Mouse (Mus musculus) frontal cortex, postnatal 10 days (tissue): Measurements from ENCODE around the gene Ppdpf.
A peak's percentile ranks its signal among the peaks of the same experiment; 100 is the strongest.
"Not testable (repeated sequence)": the region's sequence is repeated elsewhere in the genome, so short reads cannot be mapped to it uniquely, and the experiment has no call there.

Experiments
- DNase-seq, 2 experiments: peaks; one replicate each; pipeline ENCODE4 v3.0.0; 2022; ENCODE audit warnings: low spot score in 2 of 2, mixed read lengths in 1 of 2

Gene Ppdpf

DNA sequence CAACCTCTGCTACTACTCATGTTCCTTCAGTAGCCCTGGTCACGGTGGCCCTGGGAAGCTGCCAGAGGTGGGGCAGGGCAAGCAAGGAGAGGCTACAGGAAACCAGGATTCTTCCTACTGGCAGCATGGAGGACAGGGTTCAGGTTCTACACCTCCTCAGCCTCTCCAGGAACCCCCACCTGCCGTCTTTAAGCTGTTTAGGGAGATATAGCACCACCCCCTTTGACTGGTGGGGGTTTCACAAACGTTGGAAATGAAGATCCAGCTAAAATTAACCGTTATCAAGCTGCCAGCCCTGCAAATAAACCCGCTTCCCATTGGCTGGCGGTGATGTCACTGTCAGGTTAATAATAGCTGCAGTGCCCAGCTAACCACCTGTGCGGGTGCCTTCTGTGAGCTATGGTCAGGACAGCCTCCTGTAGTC is 27.9 kb upstream of the Ppdpf start:
- DNase-seq, result peak; percentile 70 to 80

DNA sequence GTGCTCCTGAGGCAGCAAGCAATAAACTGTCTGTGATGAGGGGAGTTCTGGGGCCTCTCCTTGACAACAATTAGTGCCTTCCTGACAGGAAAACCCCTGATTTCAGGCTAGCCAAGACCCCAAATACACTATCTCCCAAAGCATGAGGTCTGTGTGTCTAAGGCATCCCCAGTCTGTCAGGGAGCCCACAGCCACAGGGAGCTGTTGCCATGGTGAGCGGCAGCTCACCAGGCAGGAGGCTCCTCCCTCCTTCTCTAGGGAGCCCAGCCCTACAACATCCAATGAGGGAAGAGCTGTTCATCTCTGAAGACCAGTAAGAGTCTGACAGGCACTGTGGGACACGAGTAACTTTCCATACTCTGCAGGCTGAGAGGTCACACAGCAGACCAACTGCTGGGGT is 27.3 kb upstream of the Ppdpf start:
- DNase-seq, result peak; percentile 70 to 80

DNA sequence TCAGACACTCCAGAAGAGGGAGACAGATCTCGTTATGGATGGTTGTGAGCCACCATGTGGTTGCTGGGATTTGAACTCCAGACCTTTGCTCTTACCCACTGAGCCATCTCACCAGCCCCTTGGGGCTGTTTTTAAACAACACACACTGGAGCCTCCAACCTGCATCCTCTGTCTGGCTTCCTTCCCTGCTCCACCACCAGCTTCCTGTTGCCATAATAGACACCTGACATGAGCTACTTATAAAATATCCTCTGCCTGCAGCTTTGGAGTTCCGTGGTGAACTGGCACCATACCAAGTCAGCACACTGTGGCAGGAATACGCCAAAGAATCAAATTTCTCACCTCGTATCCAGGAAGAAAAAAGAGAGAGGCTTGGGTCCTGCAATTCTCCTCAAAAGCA is 26.2 kb upstream of the Ppdpf start:
- no peak for DNase-seq

DNA sequence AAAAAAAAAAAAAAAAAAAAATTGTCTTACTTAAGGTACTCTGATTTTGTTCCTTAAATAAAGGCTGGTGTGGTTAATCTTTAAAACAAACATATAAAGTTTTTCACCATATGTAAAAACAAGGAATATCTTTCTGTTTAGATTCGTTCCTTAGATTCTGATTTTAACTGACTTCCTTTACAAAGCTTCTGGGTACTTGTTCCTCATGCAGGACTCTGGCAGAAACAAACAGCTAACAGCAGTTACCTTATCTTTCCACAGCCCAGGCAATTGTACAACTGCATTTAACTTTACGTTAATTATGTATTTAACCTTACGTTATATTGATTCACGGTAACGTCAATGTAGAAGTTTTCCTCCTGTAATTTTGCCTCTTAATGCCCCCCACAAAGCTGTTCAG is 20.6 kb upstream of the Ppdpf start:
- DNase-seq, result no peak

DNA sequence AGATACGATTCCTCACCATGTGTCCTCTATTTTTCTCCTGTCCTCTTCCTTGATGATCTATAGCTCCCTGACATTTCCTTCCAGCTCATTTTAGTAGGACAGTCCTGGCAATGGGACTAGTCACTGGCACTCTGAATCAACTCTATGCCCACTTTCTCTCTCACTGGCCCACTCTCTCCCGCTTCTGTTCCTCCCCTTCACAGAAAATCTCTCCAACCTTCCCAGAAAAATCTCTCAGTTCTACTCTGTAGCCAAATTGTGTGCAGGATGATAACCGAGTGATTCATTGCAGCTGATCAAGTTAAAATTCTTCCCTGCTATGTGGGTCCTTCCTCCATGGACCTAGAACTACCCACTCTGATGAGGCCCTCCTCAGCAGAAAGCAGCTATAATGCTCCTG is 12.4 kb upstream of the Ppdpf start:
- no peak for DNase-seq

DNA sequence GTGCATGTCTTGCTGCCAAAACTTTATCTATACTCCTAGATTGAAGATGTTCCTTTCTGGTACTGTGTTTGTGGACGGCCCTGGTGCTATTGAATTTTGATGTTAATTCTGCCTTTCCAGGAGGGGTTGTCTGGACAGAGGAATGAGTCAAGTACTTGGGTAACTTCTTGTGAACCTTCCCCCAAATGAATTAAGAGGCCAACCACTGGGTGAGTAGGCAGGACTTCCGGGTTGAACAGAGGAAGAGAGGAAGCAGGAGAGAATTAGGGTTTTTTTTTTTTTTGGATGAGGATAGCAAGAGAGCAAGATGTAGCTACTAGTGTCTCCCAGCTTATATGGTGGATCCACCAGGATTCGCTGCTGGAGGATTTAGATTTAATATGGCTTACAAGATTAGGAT is 9.0 kb upstream of the Ppdpf start:
- no peak for DNase-seq

DNA sequence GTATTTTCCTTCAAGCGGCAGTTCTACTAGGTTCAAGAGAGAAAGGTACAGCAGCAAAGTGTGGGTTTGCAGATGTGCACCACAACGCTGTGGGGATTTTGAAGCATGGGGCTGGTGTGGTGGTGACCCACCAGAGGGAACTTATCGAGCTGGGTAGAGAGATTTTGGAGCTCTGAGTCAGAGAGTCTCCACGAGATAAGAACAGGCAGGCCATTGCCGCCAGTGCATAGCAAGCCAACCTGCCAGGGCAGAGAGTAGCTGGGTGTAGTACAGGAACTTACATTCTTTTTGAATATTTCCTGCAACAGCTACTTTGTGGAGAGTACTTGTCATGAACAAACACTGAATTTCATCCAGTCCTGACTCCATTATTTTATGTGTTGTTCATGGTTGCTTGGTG is 8.6 kb upstream of the Ppdpf start:
- no peak for DNase-seq

DNA sequence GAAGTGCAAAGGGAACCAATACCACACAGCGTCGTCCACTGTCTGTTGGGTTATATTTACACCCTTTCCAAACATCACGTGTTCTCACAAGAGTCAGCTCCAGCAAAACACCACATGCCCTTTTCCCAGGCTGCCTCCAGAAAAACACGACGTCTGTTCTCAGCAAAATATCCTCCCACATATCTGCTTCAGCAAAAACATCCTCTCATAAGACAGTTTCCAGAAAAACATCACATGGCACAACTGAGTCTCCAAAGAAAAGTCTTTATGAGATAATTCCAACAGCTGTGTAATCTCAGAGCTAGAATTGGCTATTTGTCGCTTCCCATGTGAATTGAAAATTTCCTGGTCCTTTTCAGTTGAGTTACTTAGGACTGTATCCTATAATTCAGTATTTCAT is 6.1 kb upstream of the Ppdpf start:
- DNase-seq, result no peak

DNA sequence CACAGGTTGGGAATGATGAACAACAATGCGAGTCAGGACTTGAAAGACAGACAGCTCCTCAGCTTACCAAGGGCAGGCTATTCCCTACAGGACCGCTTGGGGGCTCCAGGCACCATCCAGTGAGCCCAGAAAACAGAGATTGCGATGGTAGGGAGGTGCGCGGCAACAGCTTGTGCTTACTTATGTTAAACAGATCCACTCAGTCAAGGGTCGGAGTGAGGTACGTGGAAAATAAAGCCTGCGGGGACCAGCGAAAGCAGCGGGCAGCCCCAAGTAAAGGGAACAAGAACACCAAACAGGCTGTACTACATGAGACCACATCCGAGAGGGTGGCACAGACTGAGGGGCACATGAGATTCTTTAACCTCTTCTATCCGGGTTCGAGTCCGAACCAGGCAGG is 412 bp upstream of the Ppdpf start:
- DNase-seq, result peak; percentile 73 to 86

DNA sequence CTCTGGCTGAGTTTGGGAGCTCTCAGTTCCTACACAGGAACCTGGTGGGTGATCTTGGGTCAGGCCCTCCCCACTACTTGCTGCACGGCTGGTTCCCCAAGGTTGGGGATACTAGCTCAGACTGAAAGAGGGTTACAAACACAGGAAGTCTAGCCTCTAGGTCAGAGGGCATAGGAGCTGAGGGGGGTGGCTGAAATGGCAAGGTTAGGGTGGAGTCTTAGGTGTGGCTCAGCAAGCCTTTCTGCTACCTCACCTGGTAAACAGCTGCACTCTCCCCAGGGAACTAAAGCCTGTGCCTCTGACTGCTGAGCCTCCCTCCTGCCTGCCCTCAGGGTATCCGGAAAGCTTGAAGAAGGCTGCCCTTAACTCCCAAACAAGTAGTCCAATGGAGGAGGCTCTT is 1.6 kb downstream of the Ppdpf start:
- no peak for DNase-seq

DNA sequence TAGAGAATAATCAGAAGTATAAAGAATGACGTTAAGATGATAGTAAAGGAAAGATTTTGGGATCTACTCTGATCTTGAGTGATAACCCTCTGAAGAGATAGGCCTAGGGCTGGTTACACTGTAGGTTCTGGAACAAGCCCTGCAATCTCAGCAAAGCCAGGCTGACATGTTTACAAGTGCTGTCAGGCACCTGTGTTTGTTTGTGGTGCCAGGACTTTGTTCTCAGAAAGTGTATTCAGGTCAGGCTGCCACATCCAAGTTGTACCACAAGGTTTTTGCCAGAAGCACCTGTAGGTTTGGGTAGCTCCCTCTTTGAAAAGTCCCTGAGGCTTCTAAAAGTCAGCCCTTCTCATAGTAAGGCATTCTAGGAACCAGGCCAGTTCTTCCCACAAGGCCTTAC is 2.3 kb downstream of the Ppdpf start:
- no peak for DNase-seq

DNA sequence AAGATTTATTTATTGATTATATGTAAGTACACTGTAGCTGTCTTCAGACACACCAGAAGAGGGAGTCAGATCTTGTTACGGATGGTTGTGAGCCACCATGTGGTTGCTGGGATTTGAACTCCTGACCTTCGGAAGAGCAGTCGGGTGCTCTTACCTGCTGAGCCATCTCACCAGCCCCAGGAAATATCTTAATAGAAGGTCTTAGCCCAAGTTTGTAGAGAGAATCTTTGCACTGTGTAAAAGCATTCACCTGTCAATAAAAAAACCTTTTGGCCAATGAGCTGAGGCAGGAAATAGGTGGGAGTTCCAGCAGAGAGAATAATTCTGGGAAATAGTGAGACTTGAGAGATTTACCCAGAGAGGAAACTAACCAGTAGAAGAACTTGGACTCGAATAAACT is 4.3 kb downstream of the Ppdpf start:
- DNase-seq, result not testable (repeated sequence)

DNA sequence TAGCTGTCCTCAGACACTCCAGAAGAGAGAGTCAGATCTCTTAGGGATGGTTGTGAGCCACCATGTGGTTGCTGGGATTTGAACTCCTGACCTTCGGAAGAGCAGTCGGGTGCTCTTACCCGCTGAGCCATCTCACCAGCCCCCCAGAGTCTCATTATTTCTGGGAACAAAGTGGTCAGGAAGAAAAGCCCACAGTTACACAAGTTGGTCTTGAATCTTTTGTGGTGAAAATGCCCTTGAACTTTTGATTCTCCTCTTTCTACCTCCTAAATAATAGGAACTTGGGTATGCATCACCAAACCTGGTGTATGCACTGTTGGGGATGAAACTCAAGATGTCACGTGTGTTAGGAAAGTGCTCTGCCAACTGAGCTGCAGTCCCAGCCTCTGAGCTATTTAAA is 4.9 kb downstream of the Ppdpf start:
- DNase-seq, result no peak

DNA sequence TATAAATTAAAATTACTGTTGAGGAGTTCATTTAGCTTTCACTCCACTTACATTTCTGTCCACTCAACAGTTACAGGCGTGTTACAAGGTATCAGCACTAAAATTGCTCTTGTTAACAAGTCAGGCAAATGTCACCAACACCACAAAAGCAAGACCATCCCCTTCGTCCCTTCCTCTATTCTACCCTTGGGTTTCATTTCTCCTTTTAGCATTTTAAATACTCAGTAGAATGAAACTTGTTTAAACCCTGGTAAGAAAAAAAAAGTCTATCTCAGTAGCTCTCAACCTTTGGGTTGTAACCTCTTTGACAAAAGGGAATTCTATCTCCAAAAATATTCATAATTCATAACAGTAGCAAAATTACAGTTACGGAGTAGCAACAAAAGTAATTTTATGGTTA is 6.0 kb downstream of the Ppdpf start:
- no peak for DNase-seq

DNA sequence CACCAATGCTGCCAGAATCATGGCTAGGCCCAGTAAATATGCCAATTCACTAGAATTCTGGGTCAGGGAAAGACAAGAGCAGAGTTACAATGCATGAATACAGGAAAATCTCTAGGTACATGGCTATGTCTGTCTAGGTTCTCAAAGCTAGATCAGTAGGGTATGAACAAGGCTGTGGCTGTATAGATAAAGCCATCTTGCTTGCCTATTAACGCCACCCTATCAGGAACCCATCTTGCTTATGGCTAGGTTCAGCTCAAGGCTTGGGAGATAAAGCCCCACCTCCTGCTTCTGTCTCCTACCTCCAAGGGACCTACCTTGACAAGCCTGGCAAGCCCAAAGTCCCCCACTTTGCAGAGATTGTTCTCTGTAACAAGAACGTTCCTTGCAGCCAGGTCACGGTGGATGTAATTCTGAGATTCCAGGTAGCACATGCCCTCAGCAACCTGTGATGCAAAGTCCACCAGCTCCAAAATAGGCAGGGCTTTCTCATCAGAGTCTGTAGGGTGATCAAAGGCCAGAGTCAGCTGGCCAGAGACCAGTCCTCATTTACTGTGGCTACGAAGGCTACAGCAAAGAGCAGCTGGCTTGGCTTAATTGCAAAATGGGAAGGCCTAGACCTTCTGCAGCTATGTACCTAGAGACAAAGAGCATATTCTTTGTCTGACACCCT is 9.7 kb downstream of the Ppdpf start:
- DNase-seq, result no peak

DNA sequence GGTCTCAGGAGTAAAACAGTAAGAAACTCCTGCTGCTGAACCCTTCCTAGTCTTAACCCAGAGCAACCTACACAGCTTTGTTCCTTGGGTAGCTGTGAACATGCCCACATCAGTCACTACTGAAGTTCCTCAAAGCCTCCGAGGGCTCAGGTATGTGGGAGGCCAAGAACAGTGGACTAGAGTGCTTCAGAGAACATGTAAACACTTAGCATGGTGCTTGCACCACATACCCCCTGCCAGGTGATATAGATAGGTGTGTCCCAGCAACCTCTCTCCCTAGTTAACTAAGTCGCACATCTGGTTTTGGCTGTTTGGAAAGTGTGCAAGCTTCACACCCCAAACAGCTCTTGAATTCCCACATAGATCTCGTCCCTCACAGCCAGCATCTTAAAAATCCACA is 14.6 kb downstream of the Ppdpf start:
- DNase-seq, result no peak

DNA sequence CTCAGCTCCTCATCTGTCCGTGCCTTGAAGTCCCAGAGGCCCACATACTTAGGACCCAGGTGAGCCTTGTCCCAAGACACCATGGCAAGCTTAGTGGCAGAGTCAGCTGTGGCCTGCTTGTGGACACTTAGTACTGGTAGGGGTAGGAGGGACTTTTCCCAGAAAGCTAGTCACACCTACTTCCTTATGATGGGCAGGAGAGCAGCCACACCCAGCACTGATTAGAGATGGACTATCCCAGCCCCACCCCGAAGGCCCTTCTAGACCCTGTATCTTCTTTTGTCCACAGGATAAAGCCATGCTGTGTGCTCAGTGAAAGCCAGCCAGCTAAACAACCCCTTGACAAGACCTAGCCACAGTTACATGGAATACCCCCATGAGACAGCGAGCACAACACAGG is 15.4 kb downstream of the Ppdpf start, which contains the start of gene Ptk6:
Gene Ptk6 (minus strand): TSS at position 368 of the 400 bp plus-strand sequence.
- DNase-seq, result no peak

DNA sequence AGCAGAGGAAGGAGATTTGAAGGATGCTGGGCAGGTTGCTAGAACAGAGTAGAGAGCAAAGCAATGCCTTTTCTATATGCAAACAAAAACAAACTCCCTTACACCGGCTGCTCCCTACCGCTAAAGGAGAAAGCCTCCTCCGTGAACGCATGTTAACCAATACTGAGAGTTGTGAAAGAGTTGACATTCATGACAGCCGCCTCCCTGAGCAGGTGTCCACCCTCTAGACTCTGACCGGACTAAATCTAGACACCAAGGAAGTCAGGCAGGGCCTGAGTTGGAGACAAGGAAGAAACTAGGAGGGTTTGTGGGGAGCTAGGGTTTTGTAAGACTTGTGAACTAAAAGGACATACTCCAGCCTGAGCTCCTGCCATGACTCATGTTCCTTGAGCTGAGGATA is 15.8 kb downstream of the Ppdpf start:
- no peak for DNase-seq

DNA sequence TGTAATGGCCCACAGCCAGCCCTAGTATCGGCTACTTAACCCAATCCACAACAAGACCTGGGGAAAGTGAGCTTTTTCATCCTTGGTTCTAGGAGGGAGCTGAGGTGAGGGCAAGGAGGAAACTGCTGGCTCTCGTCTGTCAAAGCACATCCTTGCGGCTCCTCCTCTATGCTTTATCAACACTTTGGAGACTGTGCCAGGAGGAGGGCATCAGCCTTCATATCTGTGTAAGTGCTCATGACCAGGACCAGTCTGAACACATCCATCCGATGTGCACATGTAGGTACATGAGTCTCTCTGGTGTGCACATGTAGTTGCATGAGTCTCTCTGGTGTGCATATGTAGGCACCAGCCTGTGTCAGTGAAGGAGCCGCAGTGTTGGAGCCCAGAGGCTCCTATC is 18.6 kb downstream of the Ppdpf start:
- no peak for DNase-seq

DNA sequence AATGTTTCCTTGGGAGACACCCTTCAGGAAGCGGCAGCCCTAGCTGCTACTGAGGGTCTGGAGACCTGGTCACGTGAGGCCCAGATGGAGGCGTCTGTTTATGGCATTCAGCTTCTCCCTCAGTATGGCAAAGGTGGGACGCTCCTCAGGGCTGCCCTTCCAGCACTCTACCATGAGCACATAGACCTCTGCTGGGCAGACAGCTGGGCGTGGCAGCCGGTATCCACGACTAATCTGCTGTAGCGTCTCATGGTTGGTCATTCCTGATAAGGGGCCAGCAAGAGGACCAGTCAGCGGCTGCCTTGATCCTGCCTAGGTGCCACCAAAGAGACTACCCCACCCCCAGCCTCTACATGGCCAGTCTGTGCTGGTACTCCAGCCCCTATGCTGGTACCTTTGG is 19.1 kb downstream of the Ppdpf start:
- no peak for DNase-seq

DNA sequence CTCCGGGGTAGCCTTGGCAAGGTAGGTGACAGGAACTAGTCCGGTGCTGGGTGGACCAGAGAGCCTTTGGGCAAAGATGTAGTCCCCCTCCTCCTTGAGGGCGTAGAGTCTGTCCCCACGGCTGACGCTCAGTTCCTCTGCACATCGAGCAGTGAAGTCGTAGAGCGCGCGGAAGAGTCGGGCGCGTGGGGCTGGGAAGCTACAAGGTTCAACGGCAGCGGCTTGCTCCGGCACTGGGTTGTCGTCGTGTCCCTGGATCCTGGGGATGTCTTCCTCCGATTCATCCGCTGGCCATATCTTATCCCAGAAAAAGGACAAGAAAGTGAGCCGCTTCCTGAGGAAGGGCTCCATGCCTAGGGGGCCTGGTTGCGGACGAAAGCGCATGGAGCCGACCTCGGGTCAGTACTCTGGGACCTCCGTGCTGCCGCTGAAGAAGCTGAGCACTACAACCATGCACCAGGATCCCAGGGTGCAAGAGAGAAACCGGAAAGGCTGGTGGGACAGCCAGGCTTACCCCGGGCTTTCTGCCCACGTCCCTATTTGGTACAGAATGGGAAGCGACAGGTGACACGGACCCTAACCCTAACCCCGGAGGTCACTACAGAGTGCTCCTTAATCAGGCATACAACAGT is 25.5 kb downstream of the Ppdpf start:
- DNase-seq, result no peak

DNA sequence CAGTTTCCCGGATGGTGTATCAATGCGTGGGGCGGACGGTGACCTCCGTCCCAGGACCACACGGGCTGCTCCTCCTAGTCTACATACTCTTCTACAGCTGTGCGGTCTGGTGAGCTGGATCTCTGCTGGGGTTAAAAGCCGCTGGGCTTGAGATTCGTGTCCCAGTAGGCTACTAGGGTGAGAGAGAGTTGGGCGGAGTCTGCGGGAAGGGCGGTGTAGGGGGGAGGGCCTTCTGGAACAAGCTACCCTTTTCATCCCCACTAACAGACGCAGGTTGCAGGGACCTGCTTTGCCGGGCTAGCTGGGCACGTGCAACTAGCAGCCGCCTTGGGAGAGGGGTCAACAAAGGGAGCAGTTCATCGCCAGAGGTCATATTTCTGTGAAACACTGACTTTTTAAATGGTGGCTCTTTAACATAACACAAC is 26.0 kb downstream of the Ppdpf start, which contains the start of gene Srms:
Gene Srms (minus strand): TSS at position 165 of the 425 bp plus-strand sequence.
- no peak for DNase-seq

DNA sequence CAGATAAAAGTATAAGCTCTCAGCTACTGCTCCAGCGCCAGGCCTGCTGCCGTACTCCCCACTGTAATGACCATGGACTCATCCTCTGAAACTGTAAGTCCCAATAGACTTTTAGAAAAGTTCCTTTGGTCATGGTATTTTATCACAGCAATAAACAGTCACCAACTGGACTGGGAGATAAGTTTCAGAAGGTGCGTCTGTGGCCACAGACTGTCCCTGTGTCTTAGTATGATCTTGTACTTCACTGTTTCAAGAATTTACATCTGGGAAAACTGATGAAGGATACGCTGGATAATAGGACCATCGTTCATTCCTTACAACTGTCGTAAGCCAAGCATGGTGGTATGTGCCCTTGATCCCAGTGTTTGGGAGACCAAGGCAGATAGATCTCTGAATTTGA is 29.0 kb downstream of the Ppdpf start:
- DNase-seq, result no peak
